Mouse (Mus musculus) neural tube, embryonic 15.5 days (tissue): ENCODE measurements around the gene Crocc2. TPM values are rescaled to one million over a fixed set of nuclear protein-coding genes. Genes with fewer than 3 reads are reported as not detected.

Experiments
- ATAC-seq: fragments of 200-750 bp; cut with Nextera tagmentation; 2 replicates; pipeline ENCODE4 v1.8.0; 2017; ENCODE audit warnings: mild to moderate bottlenecking, moderate TSS enrichment, moderate library complexity; ENCODE audit not compliant: low FRiP score
- H3K27ac ChIP-seq: fragments of 300-500 bp; sonication (generic); replicated peaks from 2 replicates; pipeline ENCODE4 v1.5.1; 2015; ENCODE audit warnings: mild to moderate bottlenecking, inconsistent platforms
- H3K27me3 ChIP-seq: fragments of 300-500 bp; sonication (generic); replicated peaks from 2 replicates; pipeline ENCODE4 v1.6.1; 2015; ENCODE audit warnings: inconsistent platforms
- H3K36me3 ChIP-seq: fragments of 300-500 bp; sonication (generic); 2 replicates; pipeline ENCODE4 v1.6.1; 2015; ENCODE audit warnings: inconsistent platforms
- H3K4me1 ChIP-seq: fragments of 300-500 bp; sonication (generic); 2 replicates; pipeline ENCODE4 v1.6.1; 2015; ENCODE audit warnings: inconsistent platforms
- H3K4me2 ChIP-seq: fragments of 300-500 bp; sonication (generic); 2 replicates; pipeline ENCODE4 v1.6.1; 2015; ENCODE audit warnings: inconsistent platforms, mild to moderate bottlenecking, moderate library complexity
- H3K4me3 ChIP-seq: fragments of 300-500 bp; sonication (generic); replicated peaks from 2 replicates; pipeline ENCODE4 v1.5.1; 2015; ENCODE audit warnings: mild to moderate bottlenecking, inconsistent platforms
- H3K9ac ChIP-seq: fragments of 300-500 bp; sonication (generic); replicated peaks from 2 replicates; pipeline ENCODE4 v1.6.1; 2015; ENCODE audit warnings: mild to moderate bottlenecking, inconsistent platforms
- H3K9me3 ChIP-seq: fragments of 300-500 bp; sonication (generic); replicated peaks from 2 replicates; pipeline ENCODE4 v1.6.1; 2016; ENCODE audit warnings: inconsistent platforms
- WGBS: fragments of 180-500 bp; shearing (Covaris S2); methylation state at CpG from one replicate; pipeline ENCODE4 v1.1.7; 2015; ENCODE audit warnings: mixed read lengths; 5-methylcytosine and 5-hydroxymethylcytosine counted together
- polyA plus RNA-seq: library from polyadenylated mRNA; unstranded; fragments of >200 nt; fragmentation: Nextera tagmentation; extraction: Ambion mirVana; gene quantifications from 2 replicates; pipeline ENCODE4 v1.2.1, GENCODE M21; 2015

Crocc2 gene
- polyA plus RNA-seq, 1 experiment from 2014 or later = 0.23 TPM

GRCm38 (mm10) chr1:93252586-93252985 is 84.1 kb downstream of the Crocc2 start:
- Histone ChIP-seq H3K27me3 (no peaks in the 10 kb centered on the region), H3K9ac (no peak overlapping the region), H3K9me3 (no peaks in the 10 kb centered on the region), H3K4me3 (no peak overlapping the region), H3K27ac (no peak overlapping the region), H3K4me2 (no peak overlapping the region), H3K4me1 (0 out of 2 replicates have a peak, but pooled peaks cover 5% of the 10 kb centered on the region), H3K36me3 (no peaks in the 10 kb centered on the region)
- no peak for ATAC-seq
- 51% methylated on average over 2 of the region's 2 CpGs for WGBS

GRCm38 (mm10) chr1:93255761-93256160 is 87.2 kb downstream of the Crocc2 start:
- Histone ChIP-seq H3K36me3 (no peaks in the 10 kb centered on the region), H3K4me1 (0 out of 2 replicates have a peak, but pooled peaks cover 5% of the 10 kb centered on the region), H3K9ac (no peak overlapping the region), H3K4me3 (no peak overlapping the region), H3K4me2 (no peak overlapping the region), H3K27me3 (no peaks in the 10 kb centered on the region), H3K9me3 (no peaks in the 10 kb centered on the region), H3K27ac (no peak overlapping the region)
- WGBS = 95% methylated on average over 7 of the region's 7 CpGs
- ATAC-seq = no peak

- no peaks in the 10 kb centered on the region for H3K36me3 ChIP-seq
- 85% methylated on average over 1 of the region's 1 CpGs for WGBS
- H3K4me3 ChIP-seq = no peak overlapping the region
- H3K4me2 ChIP-seq = no peak overlapping the region
- no peaks in the 10 kb centered on the region for H3K4me1 ChIP-seq
- no peak for ATAC-seq
- no peaks in the 10 kb centered on the region for H3K9me3 ChIP-seq
- no peaks in the 10 kb centered on the region for H3K27me3 ChIP-seq
- H3K27ac ChIP-seq = no peak overlapping the region
- no peak overlapping the region for H3K9ac ChIP-seq
Observed at GRCm38 (mm10) chr1:93257560-93257959, 89.0 kb downstream of the Crocc2 start.

- Histone ChIP-seq H3K4me2 (no peak overlapping the region), H3K4me1 (peaks cover 5% of the 10 kb centered on the region; the same call in 1 of the 2 replicates), H3K4me3 (no peak overlapping the region), H3K27me3 (no peaks in the 10 kb centered on the region), H3K27ac (no peak overlapping the region), H3K36me3 (no peaks in the 10 kb centered on the region), H3K9me3 (no peaks in the 10 kb centered on the region), H3K9ac (no peak overlapping the region)
- ATAC-seq = peak; percentile 72
- WGBS = 40% methylated on average over 3 of the region's 3 CpGs
Observed at GRCm38 (mm10) chr1:93267207-93267606, 98.7 kb downstream of the Crocc2 start.

- 84% methylated on average over 2 of the region's 2 CpGs for WGBS
- Histone ChIP-seq H3K9ac (no peak overlapping the region), H3K36me3 (no peaks in the 10 kb centered on the region), H3K4me3 (no peak overlapping the region), H3K27ac (no peak overlapping the region), H3K4me1 (peaks cover 9% of the 10 kb centered on the region; the same call in 1 of the 2 replicates), H3K4me2 (no peak overlapping the region), H3K9me3 (no peaks in the 10 kb centered on the region), H3K27me3 (no peaks in the 10 kb centered on the region)
- ATAC-seq = no peak
Observed at GRCm38 (mm10) chr1:93268246-93268645, 99.7 kb downstream of the Crocc2 start.

GRCm38 (mm10) chr1:93270516-93271240 is 102.2 kb downstream of the Crocc2 start:
- H3K4me3 ChIP-seq = no peak overlapping the region
- no peak for ATAC-seq
- H3K4me2 ChIP-seq = no peak overlapping the region
- no peaks in the 10 kb centered on the region for H3K36me3 ChIP-seq
- H3K27me3 ChIP-seq = no peaks in the 10 kb centered on the region
- 69% methylated on average over 3 of the region's 3 CpGs for WGBS
- H3K9me3 ChIP-seq = no peaks in the 10 kb centered on the region
- H3K27ac ChIP-seq = no peak overlapping the region
- H3K4me1 ChIP-seq = peaks cover 9% of the 10 kb centered on the region; the same call in 1 of the 2 replicates
- no peak overlapping the region for H3K9ac ChIP-seq

- Histone ChIP-seq H3K4me1 (peaks cover 9% of the 10 kb centered on the region; the same call in 1 of the 2 replicates), H3K36me3 (no peaks in the 10 kb centered on the region), H3K4me2 (no peak overlapping the region), H3K9ac (no peak overlapping the region), H3K27me3 (no peaks in the 10 kb centered on the region), H3K9me3 (no peaks in the 10 kb centered on the region), H3K27ac (no peak overlapping the region), H3K4me3 (no peak overlapping the region)
- 86% methylated on average over 5 of the region's 6 CpGs for WGBS
- no peak for ATAC-seq
Observed at GRCm38 (mm10) chr1:93271751-93272150, 103.2 kb downstream of the Crocc2 start.

- peak; percentile 57; the same call in 1 of the 2 replicates for ATAC-seq
- H3K4me1 ChIP-seq = peaks cover 7% of the 10 kb centered on the region; the same call in 1 of the 2 replicates
- no peaks in the 10 kb centered on the region for H3K9me3 ChIP-seq
- peak overlapping the region; percentile 13; the same call in 1 of the 2 replicates for H3K4me3 ChIP-seq
- 1% methylated on average over 16 of the region's 16 CpGs for WGBS
- H3K4me2 ChIP-seq = peak overlapping the region; percentile 49
- H3K9ac ChIP-seq = no peak overlapping the region
- no peaks in the 10 kb centered on the region for H3K27me3 ChIP-seq
- no peak overlapping the region for H3K27ac ChIP-seq
- no peaks in the 10 kb centered on the region for H3K36me3 ChIP-seq
Observed at GRCm38 (mm10) chr1:93272409-93272821, 103.9 kb downstream of the Crocc2 start.

- WGBS = 80% methylated on average over 6 of the region's 6 CpGs
- ATAC-seq = no peak
- H3K4me3 ChIP-seq = no peak overlapping the region
- no peaks in the 10 kb centered on the region for H3K36me3 ChIP-seq
- no peak overlapping the region for H3K27ac ChIP-seq
- H3K4me1 ChIP-seq = 0 out of 2 replicates have a peak, but pooled peaks cover 4% of the 10 kb centered on the region
- H3K4me2 ChIP-seq = no peak overlapping the region
- no peaks in the 10 kb centered on the region for H3K9me3 ChIP-seq
- H3K9ac ChIP-seq = no peak overlapping the region
- no peaks in the 10 kb centered on the region for H3K27me3 ChIP-seq
Observed at GRCm38 (mm10) chr1:93275561-93275960, 107.0 kb downstream of the Crocc2 start.

- no peaks in the 10 kb centered on the region for H3K9me3 ChIP-seq
- ATAC-seq = no peak
- no peak overlapping the region for H3K9ac ChIP-seq
- H3K4me2 ChIP-seq = no peak overlapping the region
- WGBS = 85% methylated on average over 7 of the region's 7 CpGs
- H3K27me3 ChIP-seq = no peaks in the 10 kb centered on the region
- no peak overlapping the region for H3K4me3 ChIP-seq
- H3K27ac ChIP-seq = no peak overlapping the region
- no peaks in the 10 kb centered on the region for H3K36me3 ChIP-seq
- 0 out of 2 replicates have a peak, but pooled peaks cover 4% of the 10 kb centered on the region for H3K4me1 ChIP-seq
Observed at GRCm38 (mm10) chr1:93277041-93277440, 108.5 kb downstream of the Crocc2 start.
